Mouse (Mus musculus) lung, postnatal 0 days (tissue): ENCODE data around the gene Fam20b.

Experiments used
- CTCF ChIP-seq: IDR thresholded peaks from 2 replicates; pipeline ENCODE4 v1.5.1; 2016; ENCODE audit warnings: antibody characterized with exemption, mild to moderate bottlenecking
- EP300 ChIP-seq: IDR thresholded peaks from 2 replicates; pipeline ENCODE4 v1.6.1; 2016; ENCODE audit warnings: antibody characterized with exemption, mild to moderate bottlenecking, control low read depth

GRCm38 (mm10) chr1:156654735-156655530 is 64.0 kb downstream of the Fam20b start:
- TF ChIP-seq CTCF (no peak), EP300 (peak; percentile 69)
